In genomic region chr3:84837984-84838383, GRCm38 (mm10) we compare ENCODE assay signal across 19 mouse cellular contexts. TPM values are rescaled to one million over a fixed set of nuclear protein-coding genes. Genes with fewer than 3 reads are reported as not detected.
DNase-seq lines count a peak whose midpoint lies in the region; ATAC-seq lines count a peak whose summit lies in the region.
"Had no signal": no experiment of that assay in that cellular context is flagged by ENCODE, and none has a peak within 500 bp of the region (broad histone marks: within the 10 kb centered on the region; RNA-seq: fewer than 3 reads in every experiment).

No protein-coding gene starts in this region.

- peak; percentile 21 for ATAC-seq in granulocyte monocyte progenitor cell, adult 5-6 weeks (replicated peaks; ENCODE audit: poor library complexity, severe bottlenecking)
- ATAC-seq in monocyte, adult 5-6 weeks (replicated peaks; ENCODE audit: insufficient number of reproducible peaks, low FRiP score, low TSS enrichment, poor library complexity, severe bottlenecking): 0 out of 2 replicates have a peak, but pooled peaks have one; percentile 17
- ATAC-seq: activated CD4-positive, CD25-positive, alpha-beta regulatory T cell, adult 4 months; forebrain, embryonic 15.5 days; hindbrain, embryonic 16.5 days had no signal

- peak; percentile 59 for DNase-seq in A20 (ENCODE audit: low read depth, low spot score)
- DNase-seq in right cerebral cortex, postnatal 36 days (ENCODE audit: low spot score in 2 of 2): no peak
- DNase-seq in right cerebral cortex, postnatal 25 days: no peak
- no peak for DNase-seq in frontal cortex, postnatal 25 days (ENCODE audit: low spot score in 2 of 2)
- DNase-seq: adrenal gland, adult 8-10 months; adrenal gland, postnatal 25 days; cerebellum, adult 11-12 months; cerebellum, adult 8-10 months; cerebellum, postnatal 10 days; cerebellum, postnatal 36 days; embryo, embryonic 11 days; gastrocnemius, postnatal 10 days; gastrocnemius, postnatal 36 days; heart, adult 11 months had no signal

RNA-seq across cellular contexts. Expression of gene Fbxw7, which starts 22.9 kb away (rescaled TPM):
- 3.6 and 7.2 TPM in 2 replicates for total RNA-seq in granulocyte monocyte progenitor cell, adult 5-6 weeks (2014; fragmentation: Nextera tagmentation)
- total RNA-seq in granulocyte monocyte progenitor cell, adult 5-6 weeks (2017): 13.3 and 14.8 TPM in 2 replicates
- 48.2 to 60.5 TPM (median 53.6 TPM) in 3 replicates for total RNA-seq in monocyte, adult 5-6 weeks (2017)
